Mouse (Mus musculus) megakaryocyte, embryonic 14.5 days (primary cell): ENCODE data around the gene Sla2.

ENCODE experiments used
- FLI1 ChIP-seq: IDR thresholded peaks from 2 replicates; pipeline ENCODE4 v1.6.1; 2012; ENCODE audit warnings: low read length, inconsistent platforms, mixed read lengths
- GATA1 ChIP-seq: IDR thresholded peaks from 3 replicates; pipeline ENCODE4 v1.6.1; 2012; ENCODE audit warnings: mixed read lengths, low read length, inconsistent platforms, borderline replicate concordance

DNA sequence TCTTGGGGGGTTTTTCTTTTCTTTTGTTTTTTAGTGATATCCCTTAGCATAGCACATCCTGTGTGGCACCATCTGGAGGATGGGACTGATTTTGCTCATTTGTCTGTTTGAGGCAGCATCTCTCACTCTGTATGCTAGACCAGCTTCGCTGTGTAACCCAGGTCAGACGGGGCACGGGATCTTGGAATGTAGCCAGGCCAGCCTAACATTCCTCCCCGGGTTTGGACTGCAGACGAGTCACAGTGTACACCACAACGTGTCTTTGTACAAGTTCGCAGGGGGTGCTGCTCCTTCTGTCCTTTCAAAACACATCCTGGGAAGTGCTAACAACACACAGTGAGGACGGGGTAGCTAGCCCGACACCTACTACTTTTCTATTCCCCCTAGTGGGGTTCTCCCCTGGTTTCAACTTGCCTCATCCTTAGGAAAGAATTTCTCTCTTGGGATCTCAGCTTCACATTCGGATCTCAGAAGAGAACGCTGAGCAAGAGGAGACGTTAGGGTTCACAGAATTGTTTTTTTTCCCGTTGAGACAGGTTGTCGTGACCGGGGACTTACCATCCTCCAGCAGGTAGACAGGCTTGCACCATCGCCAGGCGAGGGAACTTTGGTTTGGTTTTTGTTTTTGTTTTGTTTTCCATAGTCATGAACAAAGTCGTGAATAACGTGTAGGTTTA, 24.8 kb downstream of the Sla2 start:
- no peak for TF ChIP-seq GATA1
- TF ChIP-seq FLI1, result no peak
